Mouse (Mus musculus) midbrain, embryonic 10.5 days (tissue): Measurements from ENCODE around the gene AA467197. TPM values are rescaled to one million over a fixed set of nuclear protein-coding genes. Genes with fewer than 3 reads are reported as not detected.

ENCODE experiments used
- DNase-seq: peaks from one replicate; pipeline ENCODE4 v3.0.0-alpha.2; 2017; ENCODE audit warnings: low spot score
- H3K27ac ChIP-seq: fragments of 300-500 bp; sonication (generic); replicated peaks from 2 replicates; pipeline ENCODE4 v1.5.1; 2016; ENCODE audit warnings: mild to moderate bottlenecking
- H3K27me3 ChIP-seq: fragments of 300-500 bp; sonication (generic); 2 replicates; pipeline ENCODE4 v1.6.1; 2016; ENCODE audit warnings: low read depth, mild to moderate bottlenecking; ENCODE audit not compliant: poor library complexity, severe bottlenecking
- H3K36me3 ChIP-seq: fragments of 300-500 bp; sonication (generic); 2 replicates; pipeline ENCODE4 v1.6.1; 2016; ENCODE audit warnings: mild to moderate bottlenecking, moderate library complexity
- H3K4me1 ChIP-seq: fragments of 300-500 bp; sonication (generic); 2 replicates; pipeline ENCODE4 v1.6.1; 2016
- H3K4me3 ChIP-seq: fragments of 300-500 bp; sonication (generic); 2 replicates; pipeline ENCODE4 v1.5.1; 2016; ENCODE audit warnings: mild to moderate bottlenecking, moderate library complexity
- H3K9me3 ChIP-seq: fragments of 300-500 bp; sonication (generic); replicated peaks from 2 replicates; pipeline ENCODE4 v1.6.1; 2016; ENCODE audit warnings: mild to moderate bottlenecking
- WGBS: fragments of 180-500 bp; shearing (Covaris S2); methylation state at CpG from one replicate; pipeline ENCODE4 v1.1.7; 2016; 5-methylcytosine and 5-hydroxymethylcytosine counted together
- microRNA counts: library from miRNA; unstranded; fragments of <30 nt; microRNA quantifications from one replicate; lab custom pipeline; 2017
- microRNA-seq: library from miRNA; unstranded; fragments of <30 nt; microRNA quantifications from one replicate; pipeline ENCODE4, GENCODE M21; 2017
- polyA plus RNA-seq: library from polyadenylated mRNA; unstranded; fragments of >200 nt; fragmentation: Nextera tagmentation; extraction: Ambion mirVana; gene quantifications from 2 replicates; pipeline ENCODE4 v1.2.1, GENCODE M21; 2016

AA467197 gene
- polyA plus RNA-seq, 1 experiment from 2014 or later: 0.41 TPM

DNA sequence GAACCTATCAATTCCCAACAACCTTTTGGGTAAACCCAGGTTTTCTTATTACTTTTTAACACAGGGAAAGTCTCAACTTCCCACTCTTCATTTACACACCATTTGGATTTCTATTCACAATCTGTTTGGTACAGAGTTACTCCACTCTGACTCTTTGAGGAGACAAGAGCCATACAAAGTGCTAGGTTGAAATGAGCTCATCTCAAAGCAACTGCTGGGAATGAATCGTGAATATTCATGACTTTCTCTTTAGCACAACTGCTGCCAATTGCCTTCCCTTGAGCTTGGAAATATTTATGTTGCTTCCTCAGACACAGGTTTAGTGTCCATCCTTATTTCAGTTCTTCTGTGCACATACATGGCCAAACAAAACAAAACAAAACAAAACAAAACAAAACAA, 46.9 kb downstream of the AA467197 start:
- no peaks in the 10 kb centered on the region for H3K4me1 ChIP-seq
- H3K4me3 ChIP-seq: no peak overlapping the region
- peaks cover 13% of the 10 kb centered on the region for H3K9me3 ChIP-seq
- no peaks in the 10 kb centered on the region for H3K36me3 ChIP-seq
- H3K27ac ChIP-seq: no peak overlapping the region
- 91% methylated on average over 1 of the region's 1 CpGs for WGBS
- no peak for DNase-seq
- no peaks in the 10 kb centered on the region for H3K27me3 ChIP-seq

DNA sequence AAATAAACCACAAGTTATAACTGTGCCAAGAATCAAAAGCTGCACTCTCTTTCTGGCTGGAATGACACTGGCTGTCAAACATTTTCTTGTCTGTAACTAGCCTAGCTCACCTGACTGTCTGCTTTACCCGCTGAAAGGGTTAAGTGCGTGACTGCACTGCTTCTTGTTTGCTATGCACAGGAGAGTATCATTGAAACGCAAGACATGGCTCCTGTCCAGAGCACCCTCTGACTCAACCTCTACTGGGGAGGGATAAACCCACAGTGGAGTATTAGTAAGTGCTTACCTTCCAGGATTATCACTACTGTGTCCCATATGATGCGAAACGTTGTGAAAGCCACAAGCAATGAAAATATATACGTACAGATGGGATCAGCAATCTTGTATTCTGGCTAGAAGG, 49.9 kb downstream of the AA467197 start:
- no peak for DNase-seq
- Histone ChIP-seq H3K9me3 (peaks cover 6% of the 10 kb centered on the region), H3K4me3 (no peak overlapping the region), H3K4me1 (no peaks in the 10 kb centered on the region), H3K27ac (no peak overlapping the region), H3K27me3 (no peaks in the 10 kb centered on the region), H3K36me3 (no peaks in the 10 kb centered on the region)
- whole genome bisulfite sequencing: 83% methylated on average over 6 of the region's 6 CpGs

MicroRNAs encoded within 50 kb of the gene (microRNA counts, 519-probe panel; counts per million panel counts)
- not detected for microRNA mmu-miR-147 (lab: Ali Mortazavi, UCI)

Small RNAs within 50 kb of the gene (microRNA-seq; reads per million reads assigned to microRNA genes)
- gene Mir147: 12.3 reads per million, percentile 25 among the genes with 10 or more reads in this experiment

Other genes with a start within 250 kb of the AA467197 start
- not detected in 2 replicates for gene Slc28a2, start 210.5 kb upstream of the AA467197 start, polyA plus RNA-seq
- not detected in 2 replicates for gene Gm14085, start 152.0 kb upstream of the AA467197 start, polyA plus RNA-seq
- 20.5 and 21.5 TPM in 2 replicates for gene Gatm, start 25.7 kb upstream of the AA467197 start, polyA plus RNA-seq
- gene Slc30a4, start 65.7 kb downstream of the AA467197 start, polyA plus RNA-seq: 3.3 and 4.1 TPM in 2 replicates
- 76.0 and 83.1 TPM in 2 replicates for gene Bloc1s6, start 101.5 kb downstream of the AA467197 start, polyA plus RNA-seq
- gene Sqor, start 128.3 kb downstream of the AA467197 start, polyA plus RNA-seq: 3.1 and 3.2 TPM in 2 replicates